Mouse (Mus musculus) stomach, embryonic 15.5 days (tissue): ENCODE results near the gene Nphp4. TPM values are rescaled to one million over a fixed set of nuclear protein-coding genes. Genes with fewer than 3 reads are reported as not detected.

Experiments
- ATAC-seq: fragments of 200-750 bp; cut with Nextera tagmentation; 2 replicates; pipeline ENCODE4 v1.8.0; 2017; ENCODE audit warnings: low read depth, moderate number of reproducible peaks, moderate TSS enrichment; ENCODE audit not compliant: insufficient read depth, low FRiP score
- H3K27ac ChIP-seq: fragments of 300-500 bp; sonication (generic); 2 replicates; pipeline ENCODE4 v1.5.1; 2015; ENCODE audit warnings: mild to moderate bottlenecking, inconsistent platforms
- H3K27me3 ChIP-seq: fragments of 300-500 bp; sonication (generic); replicated peaks from 2 replicates; pipeline ENCODE4 v1.6.1; 2015; ENCODE audit warnings: inconsistent platforms
- H3K36me3 ChIP-seq: fragments of 300-500 bp; sonication (generic); 2 replicates; pipeline ENCODE4 v1.6.1; 2015; ENCODE audit warnings: inconsistent platforms
- H3K4me1 ChIP-seq: fragments of 300-500 bp; sonication (generic); 2 replicates; pipeline ENCODE4 v1.6.1; 2015; ENCODE audit warnings: inconsistent platforms
- H3K4me2 ChIP-seq: fragments of 300-500 bp; sonication (generic); 2 replicates; pipeline ENCODE4 v1.6.1; 2015; ENCODE audit warnings: mild to moderate bottlenecking, inconsistent platforms
- H3K4me3 ChIP-seq: fragments of 300-500 bp; sonication (generic); replicated peaks from 2 replicates; pipeline ENCODE4 v1.5.1; 2015; ENCODE audit warnings: inconsistent platforms
- H3K9ac ChIP-seq: fragments of 300-500 bp; sonication (generic); 2 replicates; pipeline ENCODE4 v1.6.1; 2015; ENCODE audit warnings: inconsistent platforms
- H3K9me3 ChIP-seq: fragments of 300-500 bp; sonication (generic); 2 replicates; pipeline ENCODE4 v1.6.1; 2016; ENCODE audit warnings: inconsistent platforms
- WGBS: fragments of 180-500 bp; shearing (Covaris S2); methylation state at CpG from one replicate; pipeline ENCODE4 v1.1.7; 2015; 5-methylcytosine and 5-hydroxymethylcytosine counted together
- polyA plus RNA-seq: library from polyadenylated mRNA; unstranded; fragments of >200 nt; fragmentation: Nextera tagmentation; extraction: Ambion mirVana; gene quantifications from 2 replicates; pipeline ENCODE4 v1.2.1, GENCODE M21; 2015

Gene Nphp4
- polyA plus RNA-seq, 1 experiment from 2014 or later: 1.9 TPM

DNA sequence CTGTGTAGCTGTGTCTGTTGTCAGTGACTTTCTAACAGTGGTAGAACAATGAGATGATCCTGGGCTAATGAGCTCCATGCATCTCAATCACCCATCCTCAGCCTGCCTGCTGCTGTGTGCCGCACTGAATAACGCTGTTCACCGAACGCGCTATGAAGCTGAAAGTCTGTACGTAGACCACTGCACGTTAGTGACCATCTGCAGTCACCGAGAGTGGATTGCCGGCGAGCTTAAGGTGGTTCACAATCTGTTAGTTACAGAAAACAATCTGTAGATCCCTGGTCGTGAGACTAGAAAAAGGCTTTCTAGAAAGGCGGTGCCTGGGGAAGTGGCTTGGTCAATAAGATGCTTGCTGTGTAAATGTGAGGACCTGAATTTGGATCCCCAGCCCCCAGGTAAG, 22.4 kb upstream of the Nphp4 start:
- 89% methylated on average over 12 of the region's 12 CpGs for WGBS
- no peak overlapping the region for H3K27ac ChIP-seq
- no peaks in the 10 kb centered on the region for H3K36me3 ChIP-seq
- H3K4me1 ChIP-seq: no peaks in the 10 kb centered on the region
- no peak overlapping the region for H3K9ac ChIP-seq
- ATAC-seq: no peak
- H3K27me3 ChIP-seq: no peaks in the 10 kb centered on the region
- H3K9me3 ChIP-seq: no peaks in the 10 kb centered on the region
- H3K4me3 ChIP-seq: no peak overlapping the region
- H3K4me2 ChIP-seq: no peak overlapping the region

DNA sequence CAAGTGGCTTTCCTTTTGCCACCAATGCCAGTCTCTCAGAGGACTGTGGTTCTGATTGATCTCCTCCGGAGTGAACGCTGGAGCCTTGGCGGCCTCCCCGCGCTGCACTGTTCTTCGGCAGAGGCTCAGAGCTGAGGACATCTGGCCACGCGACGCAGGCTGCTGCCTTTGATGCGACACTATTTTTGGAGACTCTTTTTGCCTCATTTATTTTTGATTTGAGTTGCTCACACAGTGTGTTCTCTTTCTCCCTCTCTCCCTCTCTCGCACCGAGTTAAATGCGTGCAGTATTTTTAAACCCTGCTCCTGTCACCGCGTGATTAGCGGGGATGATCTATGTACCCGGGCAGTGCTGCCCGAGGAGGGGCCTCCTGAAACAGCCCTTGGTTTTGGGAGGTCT, 19.9 kb upstream of the Nphp4 start:
- 73% methylated on average over 18 of the region's 18 CpGs for WGBS

DNA sequence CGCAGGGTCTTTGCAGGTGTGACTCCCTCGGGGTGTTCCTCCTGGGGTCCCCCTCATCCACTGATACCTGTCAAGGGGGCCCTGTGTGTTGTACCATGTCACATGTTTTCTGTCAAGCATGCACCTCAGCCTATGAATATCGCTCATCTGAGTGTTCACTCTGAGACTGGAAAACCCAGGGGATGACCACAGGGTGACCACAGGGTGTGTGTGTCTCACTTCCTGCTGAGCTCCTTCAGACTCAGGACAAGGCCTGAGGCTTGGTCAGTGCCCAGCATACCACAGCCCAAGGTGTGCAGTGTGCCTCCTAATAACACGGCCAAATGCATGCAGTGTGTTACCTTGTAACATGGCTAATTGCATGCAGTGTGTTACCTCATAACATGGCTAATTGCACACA, 18.8 kb upstream of the Nphp4 start:
- no peak for ATAC-seq
- H3K27me3 ChIP-seq: no peaks in the 10 kb centered on the region
- H3K9ac ChIP-seq: no peak overlapping the region
- H3K4me1 ChIP-seq: no peaks in the 10 kb centered on the region
- no peaks in the 10 kb centered on the region for H3K36me3 ChIP-seq
- no peak overlapping the region for H3K27ac ChIP-seq
- H3K9me3 ChIP-seq: no peaks in the 10 kb centered on the region
- H3K4me2 ChIP-seq: no peak overlapping the region
- no peak overlapping the region for H3K4me3 ChIP-seq
- 89% methylated on average over 4 of the region's 4 CpGs for WGBS

More for the DNA sequence above, 19.9 kb upstream of the Nphp4 start:
- ATAC-seq: no peak
- Histone ChIP-seq H3K36me3 (no peaks in the 10 kb centered on the region), H3K4me2 (no peak overlapping the region), H3K27ac (no peak overlapping the region), H3K4me3 (no peak overlapping the region), H3K9ac (no peak overlapping the region), H3K9me3 (no peaks in the 10 kb centered on the region), H3K4me1 (no peaks in the 10 kb centered on the region), H3K27me3 (no peaks in the 10 kb centered on the region)

DNA sequence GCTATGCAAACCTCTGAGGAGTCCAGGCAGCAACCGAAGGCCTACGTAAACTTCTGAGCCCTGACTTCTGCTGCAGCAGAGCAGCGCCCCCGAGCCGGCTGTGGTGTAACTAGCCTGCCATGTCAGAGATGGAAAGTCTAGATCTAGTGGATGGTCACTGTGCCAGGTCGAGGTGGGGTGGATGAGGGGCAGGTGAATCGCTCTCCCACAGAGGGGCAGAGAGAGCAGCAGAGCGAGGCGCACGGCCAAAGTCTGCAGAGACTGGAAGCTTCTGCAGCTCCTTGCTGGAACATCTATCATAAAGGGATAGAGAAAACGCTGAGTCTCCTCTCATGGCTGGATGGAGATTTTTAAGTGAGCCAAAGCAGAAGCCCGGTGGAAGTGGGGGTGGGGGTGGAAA, 14.0 kb upstream of the Nphp4 start:
- H3K9ac ChIP-seq: no peak overlapping the region
- no peak overlapping the region for H3K4me3 ChIP-seq
- H3K9me3 ChIP-seq: no peaks in the 10 kb centered on the region
- ATAC-seq: no peak
- no peak overlapping the region for H3K27ac ChIP-seq
- no peaks in the 10 kb centered on the region for H3K36me3 ChIP-seq
- no peaks in the 10 kb centered on the region for H3K27me3 ChIP-seq
- 80% methylated on average over 12 of the region's 12 CpGs for WGBS
- no peaks in the 10 kb centered on the region for H3K4me1 ChIP-seq
- no peak overlapping the region for H3K4me2 ChIP-seq

DNA sequence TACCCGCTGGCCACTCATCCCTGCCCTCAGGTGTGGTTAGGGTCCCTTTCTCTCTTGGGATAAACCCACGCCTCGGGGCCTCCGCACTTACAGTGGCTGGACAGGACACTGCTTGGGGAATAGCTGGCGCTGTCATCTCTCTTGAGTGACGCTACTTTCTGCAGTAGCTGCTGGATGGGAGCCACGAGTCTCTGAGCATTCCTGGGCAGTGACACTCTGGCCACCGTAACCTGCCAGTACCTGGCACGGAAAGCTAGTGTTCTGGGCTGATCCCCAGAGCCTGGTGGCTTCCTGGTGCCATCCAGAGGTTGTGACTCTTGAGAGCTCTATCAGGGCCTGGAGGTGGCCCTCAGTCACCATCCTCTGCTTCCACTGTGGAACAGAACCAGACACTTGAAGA, 13.4 kb upstream of the Nphp4 start:
- Histone ChIP-seq H3K27me3 (no peaks in the 10 kb centered on the region), H3K4me2 (no peak overlapping the region), H3K4me3 (no peak overlapping the region), H3K4me1 (no peaks in the 10 kb centered on the region), H3K36me3 (no peaks in the 10 kb centered on the region), H3K9ac (no peak overlapping the region), H3K27ac (no peak overlapping the region), H3K9me3 (no peaks in the 10 kb centered on the region)
- ATAC-seq: no peak
- 86% methylated on average over 9 of the region's 9 CpGs for WGBS

DNA sequence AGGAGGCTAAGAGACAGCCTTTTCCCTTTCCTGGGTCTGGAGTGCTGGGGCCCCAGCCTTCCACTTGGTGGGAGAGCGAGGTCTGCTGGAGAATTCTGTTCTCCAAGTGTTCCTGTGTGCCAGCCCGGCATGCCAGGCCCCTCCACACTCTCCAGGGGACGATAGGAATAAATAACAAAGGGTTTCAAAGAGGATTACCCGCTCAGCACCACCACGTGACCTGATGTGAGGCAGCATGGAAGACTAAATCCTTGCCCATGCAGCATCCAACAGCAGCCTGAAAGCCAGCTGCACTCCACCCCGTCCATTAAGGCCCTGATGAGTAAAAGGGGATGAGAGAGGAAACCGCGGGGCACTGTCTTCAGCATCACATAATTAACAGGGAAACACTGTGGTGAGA, 11.4 kb upstream of the Nphp4 start:
- no peak overlapping the region for H3K4me2 ChIP-seq
- H3K4me3 ChIP-seq: no peak overlapping the region
- H3K9me3 ChIP-seq: no peaks in the 10 kb centered on the region
- no peaks in the 10 kb centered on the region for H3K4me1 ChIP-seq
- no peak overlapping the region for H3K27ac ChIP-seq
- no peak for ATAC-seq
- H3K36me3 ChIP-seq: no peaks in the 10 kb centered on the region
- 34% methylated on average over 8 of the region's 8 CpGs for WGBS
- H3K9ac ChIP-seq: no peak overlapping the region
- H3K27me3 ChIP-seq: no peaks in the 10 kb centered on the region

DNA sequence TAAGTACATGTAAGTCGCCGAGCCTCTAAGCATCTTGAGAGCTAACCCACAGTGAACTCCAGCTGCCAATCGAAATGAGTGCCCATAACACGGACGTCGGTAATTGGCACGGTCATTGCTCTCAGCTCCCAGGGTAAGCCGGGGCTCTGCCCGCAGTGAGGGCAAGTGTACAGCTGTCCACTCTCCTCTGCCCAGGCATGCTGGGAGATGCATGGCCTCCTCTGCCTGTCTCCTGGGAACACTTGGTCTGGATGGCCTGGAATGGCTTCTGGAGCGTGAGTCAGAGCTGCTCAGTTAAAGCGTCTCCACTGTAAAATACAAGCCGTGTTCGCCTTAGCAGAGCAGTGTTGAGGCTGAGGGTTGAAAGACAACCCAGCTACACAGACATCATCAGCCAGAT, 9.9 kb upstream of the Nphp4 start:
- Histone ChIP-seq H3K4me3 (no peak overlapping the region), H3K27me3 (no peaks in the 10 kb centered on the region), H3K4me1 (no peaks in the 10 kb centered on the region), H3K27ac (no peak overlapping the region), H3K9me3 (no peaks in the 10 kb centered on the region), H3K36me3 (no peaks in the 10 kb centered on the region), H3K4me2 (no peak overlapping the region), H3K9ac (no peak overlapping the region)
- WGBS: 86% methylated on average over 13 of the region's 13 CpGs
- no peak for ATAC-seq

- no peaks in the 10 kb centered on the region for H3K27me3 ChIP-seq
- H3K9me3 ChIP-seq: no peaks in the 10 kb centered on the region
- no peaks in the 10 kb centered on the region for H3K4me1 ChIP-seq
- H3K27ac ChIP-seq: no peak overlapping the region
- no peak overlapping the region for H3K9ac ChIP-seq
- no peak overlapping the region for H3K4me2 ChIP-seq
- no peak for ATAC-seq
- no peak overlapping the region for H3K4me3 ChIP-seq
- WGBS: 75% methylated on average over 6 of the region's 6 CpGs
- H3K36me3 ChIP-seq: no peaks in the 10 kb centered on the region
These were observed 8.6 kb upstream of the Nphp4 start for GRCm38 (mm10) chr4:152467951-152468350.

DNA sequence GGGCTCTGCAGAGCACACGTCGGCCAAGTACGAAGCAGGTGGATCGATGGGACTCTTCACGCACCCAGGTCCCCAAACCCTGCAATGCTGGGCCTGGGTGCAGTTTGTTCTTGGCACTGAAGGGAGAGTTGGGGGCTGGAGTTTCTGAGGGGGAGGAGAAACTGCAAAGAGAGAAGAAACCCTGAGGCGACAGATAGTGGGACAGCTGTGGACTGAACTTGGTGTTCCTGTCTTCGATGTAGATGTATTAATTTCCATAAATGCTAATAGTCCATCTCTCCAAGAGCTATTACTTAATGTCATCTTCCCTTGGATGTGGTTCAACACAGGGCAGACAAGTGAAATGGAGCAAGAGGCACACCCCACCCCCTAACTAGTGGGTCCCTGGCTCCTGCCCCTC, 565 bp upstream of the Nphp4 start:
- Histone ChIP-seq H3K4me1 (peaks cover 19% of the 10 kb centered on the region), H3K4me2 (no peak overlapping the region), H3K36me3 (no peaks in the 10 kb centered on the region), H3K9ac (no peak overlapping the region), H3K9me3 (no peaks in the 10 kb centered on the region), H3K4me3 (no peak overlapping the region), H3K27me3 (peaks cover 21% of the 10 kb centered on the region), H3K27ac (no peak overlapping the region)
- WGBS: 78% methylated on average over 7 of the region's 7 CpGs
- ATAC-seq: no peak

DNA sequence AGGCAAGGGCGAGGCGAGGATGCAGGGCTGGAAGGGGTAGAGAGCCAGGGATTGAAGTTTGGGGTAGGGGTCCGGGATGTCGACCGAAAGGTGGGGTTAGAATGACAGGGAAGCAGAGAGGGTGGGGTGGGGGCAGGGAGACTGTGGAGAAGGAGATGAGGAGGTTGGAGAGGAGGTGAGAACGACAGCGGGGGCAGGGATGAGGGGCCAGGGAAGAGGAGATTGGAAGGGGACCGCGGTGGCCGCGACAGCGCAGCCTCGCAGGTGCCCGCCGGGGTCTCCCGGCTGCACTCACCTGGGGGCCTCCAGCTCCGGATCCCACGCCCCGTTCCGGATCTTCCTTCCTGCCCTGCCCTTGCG, 580 bp downstream of the Nphp4 start:
- 2% methylated on average over 21 of the region's 21 CpGs for WGBS
- Histone ChIP-seq H3K36me3 (no peaks in the 10 kb centered on the region), H3K9me3 (no peaks in the 10 kb centered on the region), H3K4me3 (peak overlapping the region; percentile 77), H3K27ac (no peak overlapping the region), H3K4me1 (peaks cover 19% of the 10 kb centered on the region), H3K27me3 (peaks cover 21% of the 10 kb centered on the region), H3K9ac (no peak overlapping the region), H3K4me2 (peak overlapping the region; percentile 91)
- no peak for ATAC-seq

DNA sequence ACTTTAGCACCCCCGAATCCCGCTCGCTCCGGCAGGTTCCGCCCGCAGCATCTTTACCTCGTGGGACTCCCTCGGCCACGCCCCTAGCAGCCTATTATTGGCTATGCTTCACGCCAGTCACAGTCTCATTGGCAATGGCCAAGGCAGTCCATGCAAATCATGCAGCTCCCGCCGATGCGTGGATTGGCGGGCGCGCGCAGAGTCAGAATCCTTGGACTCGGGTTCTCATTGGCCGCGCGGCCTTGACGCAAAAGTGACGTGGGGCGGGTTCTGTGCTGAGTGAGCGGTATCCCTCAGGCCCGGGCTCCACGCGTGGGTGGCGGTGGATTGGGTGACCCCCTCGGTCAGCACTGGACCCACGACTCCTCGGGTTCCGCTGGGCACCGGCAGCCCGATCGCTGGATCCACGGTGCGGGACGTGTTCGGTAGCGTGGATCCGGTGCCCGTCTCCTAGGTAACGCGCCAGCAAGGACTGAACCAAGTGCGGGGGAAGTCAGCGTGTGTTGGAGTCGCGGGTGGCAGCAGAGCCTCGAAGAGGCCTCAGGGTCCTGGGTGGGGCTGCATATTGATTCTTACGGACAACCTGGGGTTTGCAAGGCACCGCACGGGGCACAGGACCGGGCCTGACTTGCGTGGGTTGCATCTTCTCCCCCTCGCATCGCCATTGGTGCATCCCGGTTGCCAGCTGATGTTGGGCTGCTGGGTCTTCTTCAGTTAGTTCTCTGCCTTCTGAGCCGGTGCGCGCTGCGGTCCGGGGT, 1.1 kb downstream of the Nphp4 start, which contains the start of gene Kcnab2:
Gene Kcnab2, minus strand, starts transcription at position 406 of the 758 bp plus-strand sequence.
- Histone ChIP-seq H3K27me3 (peaks cover 21% of the 10 kb centered on the region), H3K36me3 (no peaks in the 10 kb centered on the region), H3K4me2 (peak within 1 kb of the TSS; percentile 91), H3K9ac (peak within 1 kb of the TSS; percentile 49; the same call in 1 of the 2 replicates), H3K27ac (peak within 1 kb of the TSS; percentile 71), H3K4me1 (peaks cover 19% of the 10 kb centered on the region), H3K4me3 (peak within 1 kb of the TSS; percentile 77), H3K9me3 (no peaks in the 10 kb centered on the region)
- WGBS: under 1% methylated on average over 63 of the region's 63 CpGs
- peak; percentile 96 for ATAC-seq

- under 1% methylated on average over 13 of the region's 13 CpGs for WGBS
These were observed 1.7 kb downstream of the Nphp4 start for GRCm38 (mm10) chr4:152478224-152478567.

GRCm38 (mm10) chr4:152480426-152480825, 3.9 kb downstream of the Nphp4 start:
- no peak for ATAC-seq
- Histone ChIP-seq H3K4me1 (peaks cover 19% of the 10 kb centered on the region), H3K4me3 (no peak overlapping the region), H3K36me3 (no peaks in the 10 kb centered on the region), H3K27me3 (peaks cover 13% of the 10 kb centered on the region), H3K4me2 (no peak overlapping the region), H3K27ac (no peak overlapping the region), H3K9ac (no peak overlapping the region), H3K9me3 (no peaks in the 10 kb centered on the region)
- WGBS: 49% methylated on average over 8 of the region's 8 CpGs

More at GRCm38 (mm10) chr4:152478224-152478567, 1.7 kb downstream of the Nphp4 start:
- Histone ChIP-seq H3K4me3 (peak overlapping the region; percentile 77), H3K27me3 (peaks cover 21% of the 10 kb centered on the region), H3K36me3 (no peaks in the 10 kb centered on the region), H3K4me1 (peaks cover 19% of the 10 kb centered on the region), H3K9ac (peak overlapping the region; percentile 49; the same call in 1 of the 2 replicates), H3K4me2 (peak overlapping the region; percentile 91), H3K27ac (peak overlapping the region; percentile 71), H3K9me3 (no peaks in the 10 kb centered on the region)
- ATAC-seq: 0 out of 2 replicates have a peak, but pooled peaks have one; percentile 6
